Mouse (Mus musculus) heart, postnatal 25 days (tissue): ENCODE measurements around the gene Glra1. TPM values are rescaled to one million over a fixed set of nuclear protein-coding genes. Genes with fewer than 3 reads are reported as not detected.

Source experiments
- microRNA-seq: library from miRNA; unstranded; fragments of <30 nt; microRNA quantifications from one replicate; pipeline ENCODE4 v1.2.0, GENCODE M21; 2022
- total RNA-seq, 2 experiments: library from RNA; stranded (reverse); gene quantifications; 2 replicates each; pipeline ENCODE4 v1.2.3; 2021

Gene Glra1
- total RNA-seq, 2 experiments from 2014 or later: not detected

Small RNA genes within 50 kb of the gene (microRNA-seq; reads per million reads assigned to microRNA genes)
- not detected for gene Mir7652

Other genes starting within 250 kb of the Glra1 start
- 100 to 1,000 TPM; 785 to 951 TPM for gene Sparc, start 185.0 kb downstream of the Glra1 start, total RNA-seq
- 100 to 1,000 TPM; 113 to 124 TPM for gene Atox1, start 147.0 kb downstream of the Glra1 start, total RNA-seq
- 10 to 100 TPM; 39.7 to 42.8 TPM for gene G3bp1, start 138.5 kb downstream of the Glra1 start, total RNA-seq